Mouse (Mus musculus) embryo, embryonic 10 days (tissue): ENCODE data around the gene Tmem178.
A peak's percentile ranks its signal among the peaks of the same experiment; 100 is the strongest.

Source experiments
- DNase-seq: peaks from one replicate; pipeline ENCODE4 v3.0.0-alpha.2; 2015; ENCODE audit warnings: low spot score

The Tmem178 gene

DNA sequence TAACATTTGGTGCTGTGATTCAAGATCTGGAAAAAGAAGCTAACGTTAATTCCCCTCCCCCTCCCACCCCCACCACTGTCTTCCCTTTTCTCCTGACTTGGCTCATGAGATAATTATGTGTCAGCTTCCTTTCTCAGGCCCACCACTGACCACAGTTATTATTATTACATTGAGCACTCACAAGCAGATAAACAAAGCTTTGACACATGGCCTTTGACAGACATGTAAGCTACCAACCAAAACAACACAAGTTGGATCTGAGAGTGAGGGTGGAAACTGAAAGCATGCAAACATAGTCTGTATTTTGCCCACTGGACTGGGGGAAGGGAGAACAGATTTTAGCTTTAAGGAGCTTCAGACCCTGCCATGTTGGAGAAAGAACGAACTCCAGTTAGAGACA, 52.8 kb downstream of the Tmem178 start:
- DNase-seq, result no peak

DNA sequence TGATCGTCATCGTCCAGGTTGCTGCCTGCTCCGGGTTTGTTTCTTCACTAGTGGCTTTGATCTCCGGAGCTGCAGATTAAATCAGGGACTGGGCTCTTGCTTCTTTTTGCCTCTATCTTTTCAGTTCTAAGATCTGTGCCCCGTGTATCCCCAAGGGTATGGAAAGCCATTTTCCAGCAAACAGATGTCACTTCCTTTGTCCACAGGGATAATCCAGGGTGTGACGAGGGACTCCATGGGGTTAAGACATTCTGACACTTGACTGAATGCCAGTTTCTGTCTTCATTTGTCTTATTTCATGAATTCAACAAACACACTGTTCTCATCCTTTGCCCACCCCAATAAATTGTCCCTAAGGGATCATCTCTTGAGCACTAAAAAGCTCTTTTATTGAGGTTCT, 54.5 kb downstream of the Tmem178 start:
- no peak for DNase-seq

DNA sequence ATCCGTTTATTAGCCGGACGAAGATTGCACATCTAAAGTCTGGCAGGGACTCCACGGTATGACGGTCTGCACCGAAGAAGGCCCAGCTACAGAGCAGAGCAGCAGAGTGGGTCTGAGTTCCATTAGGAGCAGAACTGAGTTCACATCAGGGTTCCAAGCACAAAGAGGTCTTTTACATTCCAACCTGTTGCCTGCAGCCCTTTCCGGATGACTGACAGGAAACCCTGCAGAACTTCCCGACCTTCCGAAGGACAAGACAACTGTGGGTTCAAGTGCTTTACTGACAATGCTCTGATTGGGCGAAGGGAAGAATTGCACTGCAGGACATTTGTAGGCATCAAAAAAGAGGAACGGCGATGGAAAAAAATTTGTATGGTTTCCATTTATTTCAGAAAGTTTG, 56.6 kb downstream of the Tmem178 start:
- DNase-seq, result no peak

DNA sequence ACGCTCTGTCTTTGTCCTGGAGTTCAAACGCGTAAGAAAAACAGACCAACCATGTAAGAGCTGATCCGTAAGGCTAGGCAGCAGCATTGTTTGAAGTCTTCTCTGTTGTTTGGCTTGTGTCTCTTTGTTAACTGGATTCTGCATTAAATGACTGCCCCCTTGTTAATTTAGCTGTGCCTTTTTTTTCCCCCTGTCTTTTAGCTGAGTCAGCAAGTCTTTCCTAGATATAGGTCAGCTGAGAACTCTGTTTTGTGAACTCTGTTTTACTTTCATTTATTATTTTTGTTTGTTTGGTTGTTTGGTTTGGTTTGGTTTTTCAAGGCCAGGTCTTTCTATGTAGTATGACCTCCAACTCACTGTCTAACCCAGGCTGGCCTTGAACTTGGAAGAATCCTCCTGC, 57.2 kb downstream of the Tmem178 start:
- DNase-seq, result no peak

DNA sequence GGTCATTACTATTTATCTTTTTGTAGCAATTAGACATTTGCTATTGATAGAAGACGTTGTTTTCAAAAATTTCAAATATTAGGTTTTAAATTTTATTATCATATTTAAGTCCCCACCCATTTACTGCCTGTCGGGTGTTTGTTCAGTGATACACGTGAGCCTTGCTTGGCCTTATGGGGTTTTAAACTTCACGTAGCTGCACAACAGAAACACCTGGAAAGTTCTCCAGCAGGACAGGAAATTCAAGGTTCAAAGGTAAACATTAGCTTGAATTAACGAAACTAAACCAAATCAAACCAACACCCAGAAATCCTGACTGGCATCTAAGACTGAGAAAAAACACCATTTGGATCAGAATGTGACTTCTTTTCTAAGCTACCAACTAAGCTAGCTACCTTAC, 57.7 kb downstream of the Tmem178 start:
- DNase-seq, result no peak

DNA sequence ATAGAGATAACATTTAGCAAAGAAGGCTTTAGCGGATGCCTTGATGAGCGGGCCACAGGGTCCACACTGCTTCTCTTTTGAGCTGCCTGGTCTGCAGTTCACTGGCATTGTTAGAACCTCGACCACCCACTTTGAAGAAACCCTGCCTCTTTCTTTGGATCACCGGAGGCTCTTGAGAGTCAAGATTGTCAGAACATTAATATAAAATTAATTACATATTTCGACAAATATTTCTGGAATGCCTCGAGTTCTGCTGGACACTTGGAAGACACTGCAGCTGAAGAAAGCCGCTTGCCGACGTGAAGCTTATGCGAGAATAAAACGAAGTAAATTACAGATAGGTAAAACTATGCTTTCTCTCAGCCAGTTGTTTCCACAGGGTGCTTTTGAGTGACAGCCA, 60.0 kb downstream of the Tmem178 start:
- DNase-seq, result no peak

DNA sequence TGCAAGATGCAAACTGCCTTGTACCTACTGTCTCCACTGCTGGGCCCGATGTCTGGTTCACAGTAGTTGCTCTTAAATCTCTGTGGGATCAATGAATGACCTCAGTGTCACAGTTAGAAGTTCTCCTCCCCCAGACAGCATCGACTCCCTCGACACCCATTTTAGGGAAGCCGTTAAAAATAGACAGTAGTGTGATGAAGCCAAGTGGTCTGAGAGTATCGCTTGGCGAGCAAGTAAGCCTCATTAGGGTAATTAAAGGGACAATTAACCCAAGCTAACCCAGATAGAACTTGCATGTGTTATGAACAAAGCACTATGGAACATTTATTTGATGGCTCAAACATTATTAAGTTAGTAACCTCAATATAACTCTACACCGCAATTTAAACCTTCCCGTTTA, 60.9 kb downstream of the Tmem178 start:
- no peak for DNase-seq

DNA sequence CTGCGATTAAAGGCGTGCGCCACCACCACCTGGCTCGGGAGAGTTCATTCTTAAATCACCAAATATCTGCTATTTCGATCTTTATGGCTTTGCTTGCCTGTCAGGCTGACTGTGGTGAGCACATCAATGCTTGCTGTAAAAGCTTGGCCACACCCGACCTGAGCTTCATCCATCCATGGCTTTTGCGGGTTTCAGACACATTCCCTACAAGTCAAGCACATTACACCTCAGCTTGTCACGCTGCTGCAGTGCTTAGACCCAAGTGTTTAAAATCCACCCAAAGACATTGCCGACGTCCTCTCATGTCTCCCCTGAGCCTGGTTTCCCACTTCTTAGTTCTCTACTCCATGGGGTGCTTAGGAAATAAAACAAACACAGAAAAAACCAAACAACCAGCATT, 64.7 kb downstream of the Tmem178 start:
- no peak for DNase-seq

DNA sequence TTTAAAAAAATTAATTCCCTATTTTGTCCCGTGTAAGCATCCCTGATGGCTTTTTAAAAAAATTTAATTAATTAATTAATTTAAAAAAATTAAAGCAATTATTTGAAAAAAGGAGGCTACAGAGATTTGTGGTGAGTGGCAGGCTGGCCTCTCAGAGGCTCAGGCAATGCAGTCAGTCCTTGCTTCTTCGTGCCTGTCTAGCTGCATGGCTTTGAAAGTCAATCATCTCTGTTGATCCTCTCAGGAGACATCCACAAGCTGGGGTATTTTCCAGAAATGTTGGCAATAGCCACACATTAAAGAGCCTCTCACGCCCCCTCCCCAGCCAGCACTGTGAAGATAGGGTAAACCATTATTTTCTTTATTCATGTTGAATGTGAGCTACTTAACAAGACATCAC, 65.8 kb downstream of the Tmem178 start:
- no peak for DNase-seq

DNA sequence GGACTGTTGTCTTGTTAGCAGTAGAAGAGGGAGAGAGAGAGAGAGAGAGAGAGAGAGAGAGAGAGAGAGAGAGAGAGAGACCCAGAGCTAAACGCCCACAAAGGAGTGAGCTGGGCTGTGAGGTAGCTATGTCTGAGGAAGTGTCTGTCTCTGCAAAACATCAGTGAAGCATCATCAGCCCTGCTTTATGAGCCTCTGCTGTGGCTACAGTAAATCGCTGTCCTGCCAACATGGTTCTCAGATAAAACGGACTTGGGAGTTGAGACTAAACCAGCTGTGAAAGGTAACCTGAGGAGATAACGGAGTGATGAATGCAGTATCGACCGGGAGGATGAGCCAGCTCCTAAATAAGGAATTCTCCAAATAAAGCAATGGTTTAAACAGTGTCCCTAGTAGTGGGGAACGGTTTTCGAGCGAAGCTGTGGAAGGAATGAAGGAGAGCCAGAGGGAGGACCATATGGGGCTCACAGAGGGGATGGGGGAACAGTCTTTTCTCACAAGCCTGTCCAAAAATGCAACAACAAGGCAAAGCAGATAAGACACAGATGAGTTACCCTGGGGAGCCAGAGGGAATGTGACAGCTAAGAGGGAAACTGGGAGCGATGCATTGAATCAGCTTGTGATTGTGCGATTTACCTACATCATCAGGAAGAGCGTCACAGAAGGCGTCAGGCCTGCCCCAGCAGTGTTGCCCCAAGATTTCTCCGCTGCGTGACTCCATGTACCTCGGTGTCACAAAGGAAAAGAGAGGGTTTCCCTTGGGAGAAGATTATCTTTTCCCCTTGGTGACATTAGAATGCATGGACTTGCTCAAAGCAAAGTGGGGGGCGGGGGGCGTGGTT, 66.6 kb downstream of the Tmem178 start:
- peak; percentile 41 for DNase-seq

DNA sequence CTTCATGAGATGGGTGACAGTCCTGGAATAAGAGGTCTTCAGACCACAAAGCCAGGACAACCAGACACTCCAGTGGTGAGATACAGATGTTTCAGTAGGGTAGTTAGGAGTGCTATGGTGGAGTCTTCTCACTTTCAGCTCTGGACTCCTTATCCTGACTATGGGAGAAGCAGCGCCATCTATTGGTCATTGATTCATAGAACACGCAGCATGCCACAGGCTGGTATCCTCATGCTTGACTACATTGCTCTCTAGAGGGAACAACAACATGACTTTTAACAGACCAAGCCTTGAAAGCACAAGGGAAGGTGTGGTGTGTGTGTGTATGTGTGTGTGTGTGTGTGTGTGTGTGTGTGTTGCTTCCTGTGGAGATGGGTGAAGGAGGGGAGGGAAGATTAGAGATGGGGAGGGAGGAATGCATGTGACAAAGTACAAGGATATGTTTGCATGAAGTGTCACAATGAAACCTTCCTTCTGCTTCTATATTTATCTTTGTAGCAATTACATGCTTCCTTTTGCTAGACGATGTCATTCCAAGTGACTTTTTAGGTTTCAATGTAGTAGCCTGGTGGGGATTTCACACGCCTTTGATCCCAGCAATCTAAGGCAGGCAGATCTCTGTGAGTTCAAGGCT, 71.5 kb downstream of the Tmem178 start:
- peak; percentile 91 for DNase-seq

DNA sequence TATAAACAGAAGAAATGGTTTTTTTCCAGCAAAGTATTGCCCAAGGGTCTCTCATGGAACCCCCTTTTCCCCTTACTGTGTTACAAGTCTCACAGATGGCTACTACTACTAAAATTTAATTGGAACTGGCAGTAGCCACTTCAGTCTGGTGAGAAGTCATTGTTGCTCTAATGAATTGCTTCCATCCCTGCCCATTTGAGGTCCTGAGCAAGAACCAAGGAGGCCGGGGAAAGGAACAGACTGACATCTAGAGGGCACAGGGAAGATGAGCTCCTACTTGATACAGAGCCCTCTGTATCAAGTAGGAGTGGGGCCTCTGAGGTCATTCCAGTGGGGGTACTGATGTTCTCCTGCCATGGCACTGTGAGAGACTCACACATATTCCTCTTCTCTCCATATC, 72.7 kb downstream of the Tmem178 start:
- peak; percentile 46 for DNase-seq

DNA sequence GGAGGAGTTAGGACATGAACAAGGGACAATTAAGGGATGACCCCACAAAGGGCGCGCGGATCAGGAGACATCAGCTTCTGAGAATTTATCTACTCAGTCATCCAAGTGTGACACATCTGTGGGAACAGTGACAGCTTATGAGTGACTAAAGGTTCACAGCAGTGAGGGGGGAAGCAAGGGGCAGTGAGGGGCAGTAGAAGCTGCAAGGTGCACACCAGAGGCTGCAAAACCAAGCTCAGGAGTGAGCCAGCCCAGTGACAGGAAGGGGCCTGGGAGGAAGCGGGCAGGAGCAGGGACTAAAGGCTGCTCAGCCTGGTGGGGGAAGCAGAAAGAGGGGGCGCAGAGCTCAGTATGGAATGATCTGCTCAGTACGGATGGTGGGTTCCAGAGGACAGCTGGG, 82.9 kb downstream of the Tmem178 start:
- DNase-seq, result no peak

DNA sequence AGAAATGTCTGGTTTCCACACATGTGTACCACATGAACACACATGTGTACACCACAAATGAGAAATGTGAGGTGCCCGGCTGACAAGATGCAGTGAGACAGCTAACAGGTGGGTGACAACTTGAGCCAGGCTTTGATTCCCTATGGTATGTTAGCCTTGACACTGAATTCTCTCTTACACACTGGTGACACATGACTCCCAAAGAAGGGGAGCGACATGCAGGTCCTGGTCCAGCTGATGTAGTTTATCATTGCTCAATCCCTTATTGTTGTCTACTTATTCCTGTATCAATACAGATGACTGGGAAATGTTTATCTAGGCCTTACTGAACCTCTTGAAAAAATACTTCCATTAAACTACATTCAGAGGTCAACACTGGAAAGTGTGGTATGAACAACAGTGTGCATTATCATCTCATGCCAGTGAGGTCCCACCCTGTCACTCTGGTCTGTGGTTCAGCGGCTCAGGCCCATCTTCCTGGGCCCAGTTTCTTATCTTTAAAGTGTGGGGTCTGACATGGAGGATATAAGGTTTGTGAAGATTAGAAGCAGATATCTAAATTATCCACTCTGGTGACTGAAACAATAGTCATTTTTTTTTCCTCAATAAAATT, 87.5 kb downstream of the Tmem178 start:
- no peak for DNase-seq

DNA sequence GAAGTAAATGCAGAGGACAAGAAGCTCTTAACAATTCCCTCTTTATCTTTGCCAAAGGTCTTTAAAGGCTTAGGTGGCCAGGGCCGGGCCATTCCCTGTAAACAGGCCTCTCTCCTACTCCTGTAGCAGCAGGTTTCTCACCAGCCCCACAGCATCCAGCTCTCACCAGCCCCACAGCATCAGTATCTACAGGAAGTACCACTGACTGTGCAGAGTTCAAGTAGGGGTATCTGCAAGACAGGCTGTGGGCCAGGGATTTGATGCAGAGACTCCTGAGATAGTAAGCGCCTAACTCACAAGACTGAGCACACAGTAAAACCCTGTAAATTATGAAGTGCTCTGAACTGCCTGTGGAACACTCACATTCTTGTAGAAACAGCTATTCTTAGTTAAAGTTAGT, 88.5 kb downstream of the Tmem178 start:
- DNase-seq, result no peak

DNA sequence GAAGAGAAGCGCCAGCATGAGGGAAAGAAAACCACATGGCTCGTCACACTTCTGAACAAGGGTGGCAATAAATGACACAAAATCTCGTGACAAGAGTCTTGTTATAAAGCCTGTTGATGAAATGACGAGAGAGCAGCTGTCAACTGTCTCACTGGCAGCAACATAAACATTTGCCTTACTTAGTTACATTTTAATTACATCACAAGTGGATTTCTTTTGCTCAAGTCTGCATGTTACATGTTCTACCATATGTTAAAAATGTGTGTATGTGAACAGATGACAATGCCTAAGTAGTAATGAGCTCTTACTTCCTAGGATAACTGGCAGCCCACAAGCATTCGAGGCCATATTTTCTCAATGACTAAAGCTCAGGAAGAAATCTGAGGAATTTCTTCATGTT, 90.9 kb downstream of the Tmem178 start:
- no peak for DNase-seq

DNA sequence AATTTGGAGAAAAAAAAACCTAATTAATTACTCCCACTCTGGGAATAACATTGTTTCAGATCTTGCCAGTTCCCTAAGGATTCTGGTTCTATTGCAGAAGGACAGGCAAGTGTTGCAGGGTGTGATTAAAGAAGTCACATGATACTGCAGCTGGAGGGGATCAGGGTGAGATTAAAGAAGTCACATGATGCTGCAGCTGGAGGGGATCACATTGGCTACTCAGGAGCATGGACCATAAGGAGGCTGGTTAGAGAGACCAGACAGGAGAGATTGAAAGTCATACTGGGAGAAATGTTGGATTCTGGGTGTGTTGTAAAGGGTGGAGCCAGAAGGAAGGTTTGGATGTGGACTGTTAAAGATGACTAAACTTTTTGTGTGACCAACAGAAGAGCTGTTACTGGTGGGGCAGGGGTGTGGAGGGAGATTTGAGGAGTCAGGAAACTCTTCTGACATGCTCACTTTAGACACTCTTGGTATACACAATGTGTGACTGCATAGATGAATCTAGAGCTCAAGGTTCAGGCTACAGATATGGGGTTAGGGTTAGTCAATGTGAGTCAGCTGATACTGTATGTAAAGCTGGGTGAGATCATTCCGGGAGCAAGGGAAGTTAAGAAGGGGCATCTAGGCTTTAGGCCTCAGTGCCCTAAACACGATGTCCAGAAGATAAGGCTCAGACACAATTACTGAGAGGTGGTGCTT, 94.4 kb downstream of the Tmem178 start:
- no peak for DNase-seq

DNA sequence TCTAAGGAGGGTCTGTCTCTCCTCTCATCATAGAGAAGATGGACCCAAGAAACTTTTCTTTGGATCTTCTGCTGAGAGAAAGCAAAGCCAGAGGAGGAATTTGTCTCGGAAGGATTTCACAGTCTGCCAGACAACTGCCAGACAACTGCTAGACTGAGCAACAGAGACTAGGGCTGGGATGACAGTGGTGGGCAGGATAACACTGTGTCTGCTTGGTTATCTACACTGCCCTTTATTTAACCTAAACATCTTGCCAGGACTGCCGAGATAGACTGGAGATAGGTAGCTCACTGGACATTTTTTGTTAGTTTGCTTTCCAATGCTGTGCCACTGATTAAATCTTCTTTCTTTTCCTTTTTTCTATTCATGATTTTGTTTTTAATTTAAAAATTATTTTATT, 97.2 kb downstream of the Tmem178 start:
- DNase-seq, result no peak

DNA sequence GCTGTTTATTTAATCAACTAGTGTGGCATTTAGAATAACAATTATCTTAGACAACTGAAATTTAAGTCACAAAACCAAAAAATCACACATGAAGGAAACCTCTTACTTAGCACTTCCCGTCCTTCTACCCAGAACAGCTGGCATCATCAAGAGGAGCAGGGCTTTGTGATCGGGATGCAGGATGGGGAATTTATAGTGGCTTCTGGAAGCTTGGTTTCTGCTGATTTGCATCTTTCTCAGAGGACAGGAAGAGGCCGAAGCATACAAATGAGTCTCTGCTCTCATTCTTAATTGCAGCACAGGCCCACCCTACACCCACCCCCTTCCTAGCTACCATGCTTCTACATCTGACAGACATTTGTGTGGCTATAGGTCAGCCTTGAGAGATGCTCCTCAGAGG, 99.9 kb downstream of the Tmem178 start:
- no peak for DNase-seq

DNA sequence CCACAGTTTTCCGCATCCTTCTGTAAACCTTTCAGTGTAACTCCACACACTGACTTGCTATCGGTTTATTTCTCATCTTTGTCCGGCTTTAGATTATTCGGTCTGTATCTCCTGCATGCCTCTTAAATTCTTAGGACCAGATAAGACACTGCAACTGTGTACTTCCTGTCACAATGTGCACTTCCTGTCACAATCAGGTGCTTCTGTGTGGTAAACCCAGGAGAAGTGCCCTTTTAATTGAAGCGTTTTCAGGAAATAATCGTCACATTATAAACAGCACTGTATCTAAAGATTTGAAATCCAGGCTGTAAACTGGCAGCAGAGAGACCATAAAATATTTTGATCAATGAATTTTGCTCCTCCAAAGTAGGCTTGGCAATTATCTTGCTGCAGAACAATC, 100.7 kb downstream of the Tmem178 start:
- DNase-seq, result no peak

DNA sequence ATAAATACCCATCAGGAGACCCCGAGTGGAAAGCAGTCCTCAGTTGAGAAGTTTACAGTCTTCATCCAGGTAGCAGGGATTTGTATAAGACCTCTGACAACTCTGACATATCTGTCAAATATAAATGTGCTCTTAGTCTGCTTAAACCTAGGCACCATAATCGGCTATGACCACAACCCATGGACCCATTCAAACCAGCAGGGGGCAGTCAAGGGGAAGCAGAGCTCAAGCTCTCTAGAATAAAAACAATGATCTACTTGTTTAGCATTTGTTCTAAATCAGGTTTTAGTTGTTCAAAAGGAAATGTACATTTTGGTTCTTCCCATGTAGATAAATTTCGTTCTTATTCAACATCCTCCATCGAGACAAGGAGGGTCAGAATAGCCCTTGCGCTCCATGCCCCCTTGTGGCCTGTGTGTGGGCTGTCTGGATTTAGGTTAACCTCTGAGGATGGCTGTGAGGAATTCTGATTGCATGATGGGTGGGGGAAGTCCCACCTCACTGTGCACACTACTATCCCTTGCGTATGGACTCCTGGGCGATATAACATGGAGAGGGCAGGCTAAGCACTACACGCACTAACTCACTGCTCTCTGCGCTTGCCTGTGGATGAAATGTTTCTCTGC, 101.2 kb downstream of the Tmem178 start:
- DNase-seq, result peak; percentile 30

DNA sequence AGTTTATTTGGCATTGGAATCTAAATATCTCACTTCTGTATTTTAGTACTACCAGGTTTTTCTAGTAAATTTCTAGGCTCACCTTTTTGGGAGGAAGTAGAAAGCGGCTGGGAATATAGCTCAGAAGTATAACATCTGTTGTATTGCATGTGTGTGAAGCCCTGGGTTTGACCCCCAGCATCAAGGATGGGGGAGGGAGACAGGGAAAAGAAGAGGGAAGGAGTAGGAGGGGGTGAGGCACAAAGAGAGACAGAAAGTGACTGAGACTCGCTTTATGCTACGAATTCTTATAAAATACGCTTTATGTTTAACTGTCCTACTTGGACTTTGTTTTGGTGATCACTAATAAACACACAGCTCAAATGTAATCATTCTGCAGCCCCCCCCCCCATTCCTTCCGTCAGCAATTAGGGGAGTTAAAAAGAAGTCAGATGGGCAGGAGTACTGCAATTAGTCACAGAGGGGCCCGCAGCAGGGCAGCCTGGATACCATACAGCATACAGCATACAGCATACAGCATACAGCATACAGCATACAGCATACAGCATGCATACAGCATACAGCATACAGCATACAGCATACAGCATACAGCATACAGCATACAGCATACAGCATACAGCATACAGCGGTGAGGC, 103.6 kb downstream of the Tmem178 start:
- no peak for DNase-seq
